Mouse (Mus musculus) left cerebral cortex, adult 18-20 months (tissue): Measurements from ENCODE around the gene Nkiras1. TPM values are rescaled to one million over a fixed set of nuclear protein-coding genes. Genes with fewer than 3 reads are reported as not detected.

Source experiments
- DNase-seq, 2 experiments: peaks; one replicate each; pipeline ENCODE4 v3.0.0; 2021 to 2022; ENCODE audit warnings: low spot score in 2 of 2, mixed read lengths in 1 of 2
- total RNA-seq, 2 experiments: library from RNA; stranded (reverse); gene quantifications; 2 replicates each; pipeline ENCODE4 v1.2.3; 2021

Nkiras1 gene
- total RNA-seq, 2 experiments from 2014 or later: 101 to 104 TPM

GRCm38 (mm10) chr14:18271666-18272065, 730 bp downstream of the Nkiras1 start:
- DNase-seq: no peak

DNA sequence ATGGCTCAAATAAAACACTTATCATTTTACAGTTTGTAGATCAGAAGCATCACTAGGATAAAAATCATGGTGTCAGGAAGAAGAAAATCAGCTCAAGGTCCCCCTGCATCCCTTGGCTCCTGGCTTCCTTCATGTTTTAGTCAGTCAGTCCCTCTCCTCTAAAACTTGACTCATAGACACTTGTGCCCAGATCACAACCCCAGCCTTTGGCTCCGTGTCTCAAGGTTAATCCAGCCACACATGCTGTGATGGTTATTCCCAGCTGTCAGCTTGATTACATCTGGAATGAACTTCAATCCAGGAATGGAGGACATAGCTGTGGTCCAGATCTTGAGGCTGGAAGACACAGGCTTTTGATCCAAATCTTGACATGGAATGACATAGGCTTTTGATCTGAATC, 3.6 kb downstream of the Nkiras1 start:
- no peak for DNase-seq

- peak in 1 of 2 experiments; percentile 38 for DNase-seq
Observed at GRCm38 (mm10) chr14:18280375-18280774, 9.4 kb downstream of the Nkiras1 start.

- DNase-seq: no peak
Observed at GRCm38 (mm10) chr14:18284581-18284980, 13.6 kb downstream of the Nkiras1 start.

DNA sequence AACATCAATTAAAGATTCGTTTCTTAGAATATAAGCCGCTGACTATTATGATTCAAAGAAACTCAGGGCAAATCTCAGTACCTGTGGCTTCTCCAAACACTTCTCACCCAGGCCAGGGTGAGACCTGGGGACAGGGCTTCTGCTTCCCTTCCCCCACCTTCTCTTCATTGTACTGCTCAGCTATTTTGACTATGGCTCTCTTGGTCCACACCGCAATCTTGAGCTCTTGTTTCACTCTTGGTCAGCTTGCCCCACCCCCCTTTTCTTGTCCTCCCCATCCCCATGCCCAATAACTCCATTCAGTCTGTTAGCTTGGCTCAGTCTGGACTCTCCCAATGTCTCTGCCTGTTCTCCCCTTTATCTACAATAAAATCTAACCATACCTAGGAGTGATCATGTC, 14.5 kb downstream of the Nkiras1 start:
- DNase-seq: no peak

- DNase-seq: no peak
Observed at GRCm38 (mm10) chr14:18286441-18286840, 15.5 kb downstream of the Nkiras1 start.

DNA sequence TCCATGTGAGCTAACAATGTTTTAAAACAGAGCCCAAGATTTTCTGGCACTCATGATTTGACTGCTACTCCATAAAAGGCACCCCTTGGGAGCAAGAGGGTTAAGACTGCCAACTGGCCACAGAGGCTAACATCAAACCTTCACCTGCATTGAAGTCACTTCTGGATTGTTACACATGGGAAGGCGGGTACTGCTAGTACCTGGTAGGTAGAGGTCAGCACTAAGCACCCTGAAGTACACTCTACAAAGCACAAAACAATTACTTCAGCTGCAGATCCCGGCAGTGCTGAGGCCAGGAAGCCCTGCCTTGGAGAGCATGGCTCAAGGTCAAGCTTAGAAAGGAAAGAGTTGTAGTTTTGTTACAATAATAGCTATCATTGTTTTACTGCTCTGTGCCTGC, 16.5 kb downstream of the Nkiras1 start:
- no peak for DNase-seq

DNA sequence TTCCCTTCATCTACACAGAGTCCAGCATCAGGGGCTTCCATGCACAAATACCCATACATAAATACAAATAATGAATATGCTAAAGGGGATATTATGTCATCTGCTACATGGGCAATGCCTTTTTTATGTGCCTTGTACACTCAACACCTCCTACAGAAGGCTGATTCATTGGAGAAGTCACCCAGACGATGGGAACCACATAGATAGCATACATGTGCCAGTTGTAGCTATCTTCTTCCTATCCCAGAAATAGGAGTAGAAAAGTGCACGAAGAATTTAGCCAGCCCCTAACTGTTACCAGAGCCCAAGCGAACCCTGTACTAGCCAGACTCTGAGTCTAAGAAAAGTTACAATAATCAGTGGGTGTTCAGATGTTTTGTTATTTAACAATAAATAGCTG, 21.2 kb downstream of the Nkiras1 start:
- DNase-seq: peak in 1 of 2 experiments; percentile 9

DNA sequence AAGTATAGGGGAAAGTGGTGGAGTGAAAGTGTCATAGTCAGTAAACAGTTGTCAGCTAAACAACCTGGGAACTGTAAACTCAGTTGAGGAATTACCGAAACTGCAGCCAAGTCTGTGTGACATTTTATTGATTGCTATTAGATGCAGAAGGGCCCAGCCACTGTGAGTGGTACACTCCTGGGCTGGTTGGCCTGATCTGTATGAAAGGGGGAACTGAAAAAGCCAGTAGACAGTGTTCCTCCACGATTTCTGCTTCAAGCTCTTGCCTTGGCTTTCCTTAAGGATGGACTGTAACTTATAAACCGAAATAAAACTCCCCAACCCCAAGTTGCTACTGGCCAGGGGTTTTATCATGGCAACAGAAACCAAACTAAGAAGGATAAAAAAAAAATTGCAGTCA, 21.6 kb downstream of the Nkiras1 start:
- no peak for DNase-seq

DNA sequence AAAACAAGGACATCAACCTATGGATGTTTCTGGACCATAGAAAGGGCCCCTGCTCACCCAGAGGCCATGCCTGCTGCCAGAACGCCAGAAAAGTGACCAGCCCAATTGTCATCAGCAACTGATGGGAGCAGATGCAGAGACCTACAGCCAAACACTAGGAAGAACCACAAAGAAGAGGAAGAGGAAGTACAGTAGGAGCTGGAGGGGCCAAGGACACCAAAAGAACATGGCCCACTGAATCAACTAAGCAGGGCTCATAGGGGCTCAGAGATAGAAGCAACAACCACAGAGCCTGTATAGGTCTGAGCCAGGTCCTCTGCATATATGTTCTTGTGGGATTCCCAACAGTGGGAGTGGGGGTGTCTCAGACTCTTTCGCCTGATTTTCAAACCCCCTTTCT, 26.5 kb downstream of the Nkiras1 start:
- DNase-seq: no peak

GRCm38 (mm10) chr14:18298874-18299273, 27.9 kb downstream of the Nkiras1 start:
- no peak for DNase-seq

GRCm38 (mm10) chr14:18300676-18301075, 29.7 kb downstream of the Nkiras1 start:
- DNase-seq: no peak

DNA sequence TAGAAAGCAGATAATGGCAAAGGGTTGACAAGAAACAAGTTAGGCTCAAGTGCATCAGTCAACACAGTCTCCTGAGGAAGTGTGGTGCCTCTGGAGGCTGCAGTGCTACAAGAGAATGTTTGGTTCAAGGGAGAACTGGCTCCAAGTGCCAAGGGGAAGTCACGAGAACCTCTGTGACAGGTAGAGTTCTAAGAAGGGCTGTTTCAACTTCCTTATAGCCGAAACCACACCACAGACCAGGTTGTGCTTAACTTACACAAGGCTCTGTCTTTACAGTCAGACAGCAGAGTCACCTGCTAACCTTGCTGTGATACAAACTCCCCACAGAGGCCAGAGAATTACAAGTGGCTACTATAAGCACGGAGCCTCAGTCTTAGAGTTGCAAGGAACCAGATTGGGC, 30.7 kb downstream of the Nkiras1 start:
- no peak for DNase-seq

GRCm38 (mm10) chr14:18302750-18303149, 31.8 kb downstream of the Nkiras1 start:
- no peak for DNase-seq

- DNase-seq: peak; percentile 58 to 78
Observed at GRCm38 (mm10) chr14:18303262-18303661, 32.3 kb downstream of the Nkiras1 start.

- no peak for DNase-seq
Observed at GRCm38 (mm10) chr14:18304165-18304564, 33.2 kb downstream of the Nkiras1 start.

- no peak for DNase-seq
Observed at GRCm38 (mm10) chr14:18317457-18318411, 46.8 kb downstream of the Nkiras1 start.

DNA sequence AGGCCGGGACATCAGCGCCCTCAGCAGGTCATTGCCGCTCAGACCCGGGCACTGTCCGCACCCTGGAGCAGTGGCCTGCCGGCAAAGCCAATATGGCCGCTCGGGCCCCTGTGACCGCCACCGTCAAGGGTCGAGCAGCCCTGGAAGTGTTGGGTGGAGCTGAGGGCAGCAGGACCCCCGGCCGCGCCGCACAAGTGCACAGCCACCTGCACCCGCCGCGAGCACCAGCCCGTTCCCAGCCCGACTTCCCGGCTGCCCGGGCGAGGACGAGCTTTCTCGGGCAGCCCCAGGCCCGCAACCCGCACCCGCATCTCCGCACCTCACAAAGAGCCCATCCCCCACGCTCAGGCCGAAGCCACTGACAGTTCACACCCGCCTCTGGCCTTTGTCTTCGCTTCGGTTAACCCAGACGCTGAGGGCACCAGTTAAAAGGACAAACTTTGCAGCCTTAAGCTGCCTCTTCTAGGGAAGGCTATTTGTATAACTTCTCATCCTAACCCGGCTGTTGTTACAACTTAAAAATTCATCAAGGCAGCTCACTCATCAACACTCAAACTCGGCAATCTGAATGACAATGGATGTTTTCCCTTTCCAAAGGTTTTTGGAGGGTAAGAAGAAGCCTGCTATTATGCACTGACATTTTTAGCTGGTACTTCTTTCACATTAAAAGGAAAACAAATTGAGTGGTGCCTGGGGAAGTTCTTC, 56.2 kb downstream of the Nkiras1 start:
- peak; percentile 16 to 25 for DNase-seq

GRCm38 (mm10) chr14:18330789-18331692, 60.1 kb downstream of the Nkiras1 start:
- DNase-seq: peak; percentile 27 to 39

DNA sequence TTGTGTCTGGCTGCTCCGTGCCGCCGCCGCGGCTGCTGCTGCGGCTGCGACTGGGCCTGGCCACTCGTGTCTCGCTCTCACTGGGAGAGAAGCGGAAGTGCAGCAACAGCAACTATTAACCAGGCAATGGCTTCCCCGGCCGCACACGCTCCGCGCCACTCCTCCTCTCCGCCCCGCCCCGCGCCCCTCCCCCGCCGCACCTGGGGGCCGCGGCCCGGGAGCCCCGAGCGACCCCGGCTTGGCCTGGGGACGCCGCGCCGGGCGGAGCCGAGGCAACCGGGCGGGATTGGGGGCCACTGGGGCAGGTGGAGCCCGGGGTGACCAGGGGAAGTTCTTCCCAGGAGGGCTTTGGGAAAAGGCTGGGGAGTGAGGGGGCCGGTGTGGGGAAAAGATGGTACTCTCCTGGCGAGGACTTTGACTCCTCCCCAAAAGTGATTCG, 60.8 kb downstream of the Nkiras1 start, which contains the start of gene Ube2e1:
Gene Ube2e1 (minus strand): TSS at position 167 of the 439 bp plus-strand sequence.
- DNase-seq: peak; percentile 56 to 68
